Mouse (Mus musculus): ENCODE data around the gene Enoph1. TPM values are rescaled to one million over a fixed set of nuclear protein-coding genes. Genes with fewer than 3 reads are reported as not detected.

Enoph1 gene
- polyA plus RNA-seq, 1 experiment from 2014 or later: 27.9 TPM

- Histone ChIP-seq H3K27me3 (replicated peaks; ENCODE audit: insufficient read depth, low read length) (no peaks in the 10 kb centered on the region), H3K9me3 (ENCODE audit: low read length) (no peaks in the 10 kb centered on the region), H3K4me2 (replicated peaks; ENCODE audit: low read depth, low read length) (no peak overlapping the region), H3K9ac (replicated peaks; ENCODE audit: low read depth) (no peak overlapping the region), H3K27ac (ENCODE audit: low read length) (no peak overlapping the region), H3K4me1 (ENCODE audit: insufficient read depth, low read depth, low read length) (no peaks in the 10 kb centered on the region), H3K36me3 (ENCODE audit: insufficient read depth, low read length) (no peaks in the 10 kb centered on the region), H3K4me3 (ENCODE audit: low read depth, low read length) (no peak overlapping the region)
- ATAC-seq: no peak
- no peak for DNase-seq (ENCODE audit: low spot score)
- TF ChIP-seq EP300 (IDR thresholded peaks at IDR 0.05): no peak
- no peak for TF ChIP-seq CTCF (IDR thresholded peaks at IDR 0.05)
- 80% methylated on average over 11 of the region's 11 CpGs for WGBS
Observed at GRCm38 (mm10) chr5:100054807-100055547, 15.2 kb downstream of the Enoph1 start.

DNA sequence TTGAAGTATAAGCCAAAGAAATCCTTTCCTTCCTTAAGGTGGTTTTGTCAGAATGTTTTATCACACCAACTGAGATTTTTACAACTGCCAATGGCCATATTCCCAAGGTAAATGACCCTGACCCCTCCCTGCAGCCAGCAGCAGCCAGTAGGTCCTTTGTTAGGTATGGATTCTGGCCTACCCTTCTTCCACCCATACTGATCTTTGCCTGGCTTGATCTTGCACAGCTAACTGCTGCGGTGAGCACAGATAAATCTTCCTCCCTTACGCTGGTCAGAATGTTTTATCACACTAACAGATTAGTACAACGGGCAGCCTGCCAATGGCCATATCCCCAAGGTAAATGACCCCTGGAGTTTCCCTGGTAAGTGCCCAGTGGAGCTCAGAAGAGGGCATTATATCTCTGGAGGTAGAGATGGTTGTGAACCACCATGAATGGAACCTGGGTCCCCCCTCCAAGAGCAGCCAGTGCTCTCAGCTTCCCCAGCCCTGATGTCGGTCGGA is 16.1 kb downstream of the Enoph1 start:
- H3K4me1 ChIP-seq (ENCODE audit: insufficient read depth, low read depth, low read length): no peaks in the 10 kb centered on the region
- TF ChIP-seq CTCF (IDR thresholded peaks at IDR 0.05) (no peak), EP300 (IDR thresholded peaks at IDR 0.05) (no peak)
- WGBS: 73% methylated on average over 5 of the region's 5 CpGs
- no peak overlapping the region for H3K27ac ChIP-seq (ENCODE audit: low read length)
- H3K36me3 ChIP-seq (ENCODE audit: insufficient read depth, low read length): peaks cover 2% of the 10 kb centered on the region; the same call in 1 of the 2 replicates
- H3K4me2 ChIP-seq (replicated peaks; ENCODE audit: low read depth, low read length): no peak overlapping the region
- ATAC-seq (no peak), DNase-seq (ENCODE audit: low spot score) (no peak)
- no peak overlapping the region for H3K4me3 ChIP-seq (ENCODE audit: low read depth, low read length)
- H3K9ac ChIP-seq (replicated peaks; ENCODE audit: low read depth): no peak overlapping the region
- H3K27me3 ChIP-seq (replicated peaks; ENCODE audit: insufficient read depth, low read length): no peaks in the 10 kb centered on the region
- no peaks in the 10 kb centered on the region for H3K9me3 ChIP-seq (ENCODE audit: low read length)

DNA sequence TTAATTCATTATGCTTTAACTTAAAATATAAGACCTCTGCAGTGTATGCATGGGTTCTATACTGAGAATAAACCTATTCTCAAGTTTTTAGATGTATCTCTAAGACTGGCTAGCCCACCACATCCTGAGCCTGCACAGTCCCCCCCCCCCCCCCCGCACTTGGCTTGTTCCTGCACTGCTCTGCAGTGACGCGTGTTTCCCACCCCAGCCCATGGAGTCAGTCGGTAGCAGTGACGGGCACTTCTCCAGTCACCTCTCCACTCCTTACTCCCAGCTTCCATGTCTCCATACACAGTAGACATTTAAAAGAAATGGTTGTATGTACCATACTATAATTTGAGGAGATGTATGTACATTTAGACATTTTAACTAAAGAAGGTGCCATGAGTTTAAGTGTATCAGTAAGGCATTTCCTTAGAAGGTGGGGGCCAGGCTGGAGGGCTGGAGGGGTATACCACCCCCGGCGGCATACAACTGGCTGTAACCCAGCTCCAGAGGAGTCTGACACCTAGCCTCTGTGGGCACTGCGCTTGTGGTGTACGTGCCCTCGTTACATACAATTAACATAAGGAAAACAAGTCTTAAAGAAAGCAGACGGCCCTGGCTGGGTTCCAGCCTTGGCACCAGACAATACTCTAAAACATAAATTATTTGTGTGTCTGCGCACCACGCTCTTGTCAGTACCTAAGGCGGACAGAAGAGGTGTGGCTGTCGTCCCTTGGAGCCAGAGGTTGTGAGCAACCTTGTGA is 17.9 kb downstream of the Enoph1 start:
- Histone ChIP-seq H3K4me3 (ENCODE audit: low read depth, low read length) (no peak overlapping the region), H3K27ac (ENCODE audit: low read length) (no peak overlapping the region), H3K9ac (replicated peaks; ENCODE audit: low read depth) (no peak overlapping the region), H3K36me3 (ENCODE audit: insufficient read depth, low read length) (peaks cover 19% of the 10 kb centered on the region), H3K9me3 (ENCODE audit: low read length) (no peaks in the 10 kb centered on the region), H3K4me2 (replicated peaks; ENCODE audit: low read depth, low read length) (no peak overlapping the region), H3K4me1 (ENCODE audit: insufficient read depth, low read depth, low read length) (no peaks in the 10 kb centered on the region), H3K27me3 (replicated peaks; ENCODE audit: insufficient read depth, low read length) (no peaks in the 10 kb centered on the region)
- DNase-seq (ENCODE audit: low spot score): no peak
- 64% methylated on average over 12 of the region's 15 CpGs for WGBS
- ATAC-seq: no peak
- TF ChIP-seq CTCF (IDR thresholded peaks at IDR 0.05): no peak
- no peak for TF ChIP-seq EP300 (IDR thresholded peaks at IDR 0.05)

- DNase-seq (ENCODE audit: low spot score): no peak
- no peak overlapping the region for H3K27ac ChIP-seq (ENCODE audit: low read length)
- no peak for ATAC-seq
- peaks cover 19% of the 10 kb centered on the region for H3K36me3 ChIP-seq (ENCODE audit: insufficient read depth, low read length)
- H3K4me2 ChIP-seq (replicated peaks; ENCODE audit: low read depth, low read length): no peak overlapping the region
- no peak overlapping the region for H3K4me3 ChIP-seq (ENCODE audit: low read depth, low read length)
- WGBS: 75% methylated on average over 6 of the region's 6 CpGs
- H3K4me1 ChIP-seq (ENCODE audit: insufficient read depth, low read depth, low read length): no peaks in the 10 kb centered on the region
- H3K9ac ChIP-seq (replicated peaks; ENCODE audit: low read depth): no peak overlapping the region
- no peak for TF ChIP-seq CTCF (IDR thresholded peaks at IDR 0.05)
- TF ChIP-seq EP300 (IDR thresholded peaks at IDR 0.05): no peak
- no peaks in the 10 kb centered on the region for H3K27me3 ChIP-seq (replicated peaks; ENCODE audit: insufficient read depth, low read length)
- no peaks in the 10 kb centered on the region for H3K9me3 ChIP-seq (ENCODE audit: low read length)
Observed at GRCm38 (mm10) chr5:100058729-100059128, 18.9 kb downstream of the Enoph1 start.

- no peak overlapping the region for H3K27ac ChIP-seq (ENCODE audit: low read length)
- no peak overlapping the region for H3K4me2 ChIP-seq (replicated peaks; ENCODE audit: low read depth, low read length)
- no peak overlapping the region for H3K9ac ChIP-seq (replicated peaks; ENCODE audit: low read depth)
- TF ChIP-seq EP300 (IDR thresholded peaks at IDR 0.05) (no peak), CTCF (IDR thresholded peaks at IDR 0.05) (no peak)
- peaks cover 19% of the 10 kb centered on the region for H3K36me3 ChIP-seq (ENCODE audit: insufficient read depth, low read length)
- no peak for ATAC-seq
- no peaks in the 10 kb centered on the region for H3K27me3 ChIP-seq (replicated peaks; ENCODE audit: insufficient read depth, low read length)
- no peaks in the 10 kb centered on the region for H3K9me3 ChIP-seq (ENCODE audit: low read length)
- no peaks in the 10 kb centered on the region for H3K4me1 ChIP-seq (ENCODE audit: insufficient read depth, low read depth, low read length)
- no peak for DNase-seq (ENCODE audit: low spot score)
- WGBS: 78% methylated on average over 6 of the region's 6 CpGs
- H3K4me3 ChIP-seq (ENCODE audit: low read depth, low read length): no peak overlapping the region
Observed at GRCm38 (mm10) chr5:100059326-100059725, 19.5 kb downstream of the Enoph1 start.

GRCm38 (mm10) chr5:100060876-100061275 is 21.1 kb downstream of the Enoph1 start:
- Histone ChIP-seq H3K36me3 (ENCODE audit: insufficient read depth, low read length) (peaks cover 19% of the 10 kb centered on the region), H3K4me1 (ENCODE audit: insufficient read depth, low read depth, low read length) (no peaks in the 10 kb centered on the region), H3K4me2 (replicated peaks; ENCODE audit: low read depth, low read length) (no peak overlapping the region), H3K27ac (ENCODE audit: low read length) (no peak overlapping the region), H3K27me3 (replicated peaks; ENCODE audit: insufficient read depth, low read length) (no peaks in the 10 kb centered on the region), H3K9me3 (ENCODE audit: low read length) (no peaks in the 10 kb centered on the region), H3K4me3 (ENCODE audit: low read depth, low read length) (no peak overlapping the region), H3K9ac (replicated peaks; ENCODE audit: low read depth) (no peak overlapping the region)
- ATAC-seq (no peak), DNase-seq (ENCODE audit: low spot score) (no peak)
- TF ChIP-seq EP300 (IDR thresholded peaks at IDR 0.05): no peak
- no peak for TF ChIP-seq CTCF (IDR thresholded peaks at IDR 0.05)
- 81% methylated on average over 14 of the region's 14 CpGs for WGBS
